Mouse (Mus musculus): ENCODE results near the gene Kat2b.
"Not testable (repeated sequence)": the region's sequence is repeated elsewhere in the genome, so short reads cannot be mapped to it uniquely, and the experiment has no call there.

Gene Kat2b

DNA sequence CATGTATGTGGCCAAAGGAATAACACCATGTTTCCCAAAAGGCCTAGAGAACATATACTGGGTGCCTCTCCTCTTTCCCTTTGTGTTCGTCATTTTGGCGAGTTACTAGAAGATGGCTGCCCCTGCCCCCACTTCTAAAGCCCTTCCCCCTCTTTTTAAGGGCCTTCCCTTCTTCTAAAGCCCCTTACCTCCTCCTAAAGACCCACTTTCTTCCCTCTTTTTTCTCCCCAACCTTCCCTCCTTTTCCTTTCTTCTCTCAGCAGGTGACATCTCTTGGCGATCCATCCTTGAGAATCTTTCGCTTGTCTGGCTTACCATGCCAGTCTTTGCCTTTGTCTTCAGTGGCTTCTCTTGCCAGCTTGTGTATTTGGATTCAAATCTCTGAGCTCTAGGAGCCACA, 31.9 kb downstream of the Kat2b start:
- DNase-seq (ENCODE audit: low read depth) = no peak

- not testable (repeated sequence) for DNase-seq (ENCODE audit: low read depth)
Observed at GRCm38 (mm10) chr17:53603236-53603635, 36.6 kb downstream of the Kat2b start.

GRCm38 (mm10) chr17:53606082-53606481, 39.4 kb downstream of the Kat2b start:
- not testable (repeated sequence) for DNase-seq (ENCODE audit: low read depth)

DNA sequence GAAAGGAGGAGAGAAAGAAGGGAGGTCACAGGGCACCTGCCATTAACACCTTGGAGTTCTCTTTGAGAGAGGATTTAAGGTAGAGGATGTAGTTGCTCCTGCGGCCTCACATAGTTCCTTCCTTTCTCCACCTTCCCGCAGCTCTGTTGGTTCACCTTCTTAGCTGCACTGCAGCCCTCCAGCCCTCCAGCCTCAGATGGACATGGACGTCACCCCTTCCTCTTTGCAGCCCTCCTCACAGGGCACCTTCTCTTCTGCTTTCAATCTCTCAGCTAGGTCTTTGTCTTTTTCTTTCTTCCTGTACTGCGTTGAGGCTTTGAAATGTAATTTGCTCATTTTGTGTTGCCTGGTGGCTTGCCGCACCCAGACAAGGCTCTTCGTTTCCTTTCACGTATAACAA, 42.3 kb downstream of the Kat2b start:
- DNase-seq (ENCODE audit: low read depth) = not testable (repeated sequence)

GRCm38 (mm10) chr17:53617295-53617957, 50.8 kb downstream of the Kat2b start:
- no peak for DNase-seq (ENCODE audit: low read depth)

DNA sequence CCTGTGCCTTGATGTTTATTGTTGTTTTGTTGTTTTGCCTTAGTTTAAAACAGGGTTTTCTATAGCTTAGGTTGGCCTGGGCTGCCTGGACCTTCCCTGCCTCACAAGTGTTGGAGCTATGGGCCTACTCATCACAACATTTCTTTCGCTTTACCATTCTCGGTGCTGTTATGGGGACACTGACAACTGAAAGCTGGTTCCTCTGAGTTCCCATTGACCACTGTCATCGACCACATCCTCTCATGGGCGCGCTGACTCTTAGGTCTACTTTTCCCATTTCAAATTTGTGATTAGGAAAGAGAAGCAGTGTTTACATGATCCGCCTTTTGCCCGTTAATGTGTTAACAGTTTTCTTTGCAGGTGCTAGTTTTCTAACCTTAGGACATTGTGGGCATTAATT, 51.7 kb downstream of the Kat2b start:
- no peak for DNase-seq (ENCODE audit: low read depth)

- no peak for DNase-seq (ENCODE audit: low read depth)
Observed at GRCm38 (mm10) chr17:53619391-53619790, 52.7 kb downstream of the Kat2b start.

- DNase-seq (ENCODE audit: low read depth) = no peak
Observed at GRCm38 (mm10) chr17:53620611-53621010, 54.0 kb downstream of the Kat2b start.

DNA sequence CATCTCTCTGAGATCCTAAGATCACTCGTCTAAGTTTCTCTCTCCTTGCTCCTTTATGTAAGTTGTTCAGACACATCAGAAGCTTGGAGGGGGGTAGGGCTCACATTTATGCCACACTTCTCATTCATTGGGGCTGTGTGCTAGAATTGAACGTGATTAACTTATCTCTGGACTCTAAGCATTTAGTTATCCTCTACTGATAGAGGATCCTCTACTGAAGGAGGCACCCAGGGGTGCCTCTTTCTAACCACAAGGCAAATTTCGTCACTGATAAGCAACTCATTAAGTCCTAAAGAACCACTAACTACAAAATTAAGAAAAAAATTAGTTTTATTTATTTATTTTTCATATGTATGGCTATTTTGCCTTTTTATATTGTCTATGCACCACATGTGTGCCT, 55.5 kb downstream of the Kat2b start:
- no peak for DNase-seq (ENCODE audit: low read depth)

DNA sequence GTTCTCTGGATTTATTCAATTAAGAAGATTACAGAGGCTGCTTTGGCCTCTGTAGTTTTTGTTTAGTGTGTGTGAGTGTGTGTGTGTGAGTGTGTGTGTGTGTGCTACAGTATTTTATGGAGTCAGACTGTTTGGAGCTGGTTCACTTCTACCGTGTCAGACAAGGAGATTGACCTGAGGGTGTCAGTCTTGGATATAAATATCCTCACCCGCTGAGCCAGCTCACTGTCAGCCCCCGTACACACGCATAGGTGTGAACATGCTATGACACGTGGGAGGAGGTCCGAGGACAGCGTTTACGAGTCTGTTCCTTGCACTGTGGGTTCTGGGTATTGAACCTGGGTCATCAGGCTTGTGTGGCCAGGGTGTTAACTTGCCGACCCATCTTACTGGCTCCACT, 57.1 kb downstream of the Kat2b start:
- no peak for DNase-seq (ENCODE audit: low read depth)

DNA sequence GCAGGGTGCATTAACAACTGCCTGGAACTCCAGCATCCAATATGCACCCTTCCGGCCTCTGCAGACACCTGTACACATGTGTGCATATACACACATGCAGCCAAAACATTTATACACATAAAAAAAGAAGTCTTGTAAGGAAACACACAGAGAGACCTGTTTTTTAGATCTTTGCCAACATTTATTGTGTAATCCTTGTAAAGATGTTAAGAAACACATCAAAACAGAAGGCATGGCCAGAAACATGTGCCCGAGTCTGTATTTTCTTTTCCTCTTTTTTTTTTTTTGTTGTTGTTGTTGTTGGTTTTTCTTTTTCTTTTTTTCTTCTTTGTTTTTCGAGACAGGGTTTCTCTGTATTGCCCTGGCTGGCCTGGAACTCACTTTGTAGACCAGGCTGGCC, 59.5 kb downstream of the Kat2b start:
- no peak for DNase-seq (ENCODE audit: low read depth)

GRCm38 (mm10) chr17:53627497-53627896, 60.8 kb downstream of the Kat2b start:
- no peak for DNase-seq (ENCODE audit: low read depth)

DNA sequence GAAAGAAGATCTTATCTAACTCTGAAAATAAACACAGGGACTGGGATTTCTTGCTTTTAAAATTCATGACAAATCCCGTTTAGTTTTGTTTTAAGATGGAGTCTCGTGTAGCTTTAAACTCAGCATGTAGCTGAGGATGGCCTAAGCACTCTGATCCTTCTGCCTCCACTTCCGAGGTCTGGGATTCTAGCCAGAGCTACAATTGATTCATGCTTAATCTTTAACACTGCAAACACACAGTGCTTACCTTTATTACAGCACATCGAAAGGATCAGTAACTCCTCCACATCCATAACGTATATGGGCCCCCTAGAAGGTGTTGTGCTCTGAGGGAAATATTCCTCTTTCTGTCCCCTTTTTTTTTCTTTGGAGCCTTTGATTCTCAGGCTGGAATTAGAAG, 61.5 kb downstream of the Kat2b start:
- DNase-seq (ENCODE audit: low read depth) = no peak

GRCm38 (mm10) chr17:53631344-53631743, 64.7 kb downstream of the Kat2b start:
- no peak for DNase-seq (ENCODE audit: low read depth)

DNA sequence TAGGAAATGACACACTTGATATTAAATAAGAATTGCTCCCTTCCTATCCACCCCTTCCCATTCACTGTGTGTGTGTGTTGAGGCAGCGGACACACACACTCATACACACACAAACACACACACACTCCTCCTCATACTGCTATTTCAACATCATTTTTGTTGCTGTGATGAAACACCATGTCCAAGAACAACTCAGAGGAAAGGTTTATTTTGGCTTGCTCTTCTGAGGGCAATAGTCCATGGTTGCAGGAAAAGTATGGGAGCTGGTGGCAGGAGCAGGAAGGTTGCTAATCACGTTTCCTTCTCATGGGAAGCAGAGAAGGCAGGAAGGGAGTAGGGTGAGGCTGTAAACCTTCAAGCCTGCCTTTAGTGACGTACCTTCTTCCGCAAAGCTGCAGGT, 76.7 kb downstream of the Kat2b start:
- DNase-seq (ENCODE audit: low read depth) = no peak

GRCm38 (mm10) chr17:53650251-53650661, 83.6 kb downstream of the Kat2b start:
- peak; percentile 48 for DNase-seq (ENCODE audit: low read depth)

DNA sequence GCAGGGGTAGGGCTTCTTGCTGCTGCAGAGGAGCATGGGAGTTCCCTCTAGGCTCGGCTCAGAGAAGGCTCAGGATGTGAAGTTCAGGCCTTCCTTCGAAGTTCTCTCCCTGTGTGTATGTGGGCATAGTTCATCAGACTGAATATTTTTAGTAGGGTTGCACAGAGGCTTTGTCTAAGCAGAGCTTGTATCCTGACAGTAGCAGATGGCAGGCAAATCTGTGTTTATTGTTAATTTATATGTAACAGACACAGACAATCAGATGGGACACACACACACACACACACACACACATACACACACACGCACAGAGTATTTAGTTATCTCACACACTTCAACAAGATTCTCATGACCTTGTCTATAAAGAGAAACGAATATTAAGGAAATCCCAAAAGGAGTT, 87.9 kb downstream of the Kat2b start:
- DNase-seq (ENCODE audit: low read depth) = no peak

- DNase-seq (ENCODE audit: low read depth) = no peak
Observed at GRCm38 (mm10) chr17:53655081-53655480, 88.4 kb downstream of the Kat2b start.

DNA sequence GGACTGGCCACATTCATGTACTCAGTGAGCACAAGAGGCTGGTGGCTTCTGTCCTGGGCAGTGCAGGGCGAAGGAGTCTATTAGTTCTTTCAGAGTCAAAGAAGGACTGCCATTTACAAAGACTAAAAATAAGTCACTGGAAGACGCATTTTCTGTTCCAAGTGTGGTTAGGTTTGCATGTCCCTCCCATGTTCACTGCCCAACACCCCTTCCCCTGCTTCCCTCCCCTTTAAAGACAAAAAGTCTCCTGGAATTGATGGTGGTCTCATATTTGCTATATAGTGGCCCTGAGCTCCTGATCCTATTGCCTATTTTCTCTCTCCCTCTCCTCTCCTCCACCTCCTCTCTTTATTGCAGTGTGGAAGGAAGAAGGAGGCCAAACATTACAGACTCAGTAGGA, 89.3 kb downstream of the Kat2b start:
- no peak for DNase-seq (ENCODE audit: low read depth)

DNA sequence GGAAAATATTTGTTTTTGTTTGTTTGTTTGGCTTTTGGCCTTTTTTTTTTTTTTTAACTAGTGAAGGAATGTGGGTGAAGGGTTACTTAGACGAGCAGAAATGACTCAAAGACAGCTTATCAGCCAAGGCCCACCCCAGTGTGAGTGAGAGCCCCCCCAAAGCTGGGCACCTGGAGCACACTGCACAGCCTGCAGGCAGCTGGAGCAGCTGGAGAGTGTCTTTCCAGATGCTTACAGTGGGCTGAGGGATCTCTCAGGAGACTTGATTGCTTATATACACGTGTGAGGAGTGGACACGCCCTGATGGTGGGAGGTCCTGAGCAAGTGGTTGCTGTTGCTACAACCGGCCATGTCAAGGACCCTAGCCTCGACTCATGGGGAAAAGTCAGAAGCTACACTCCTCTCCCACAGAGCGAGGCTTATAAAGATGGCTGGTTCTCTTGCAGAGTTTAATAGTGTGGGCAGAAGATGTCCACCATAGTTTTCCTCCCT, 89.8 kb downstream of the Kat2b start:
- DNase-seq (ENCODE audit: low read depth) = no peak

GRCm38 (mm10) chr17:53657391-53657790, 90.7 kb downstream of the Kat2b start:
- peak; percentile 42 for DNase-seq (ENCODE audit: low read depth)

DNA sequence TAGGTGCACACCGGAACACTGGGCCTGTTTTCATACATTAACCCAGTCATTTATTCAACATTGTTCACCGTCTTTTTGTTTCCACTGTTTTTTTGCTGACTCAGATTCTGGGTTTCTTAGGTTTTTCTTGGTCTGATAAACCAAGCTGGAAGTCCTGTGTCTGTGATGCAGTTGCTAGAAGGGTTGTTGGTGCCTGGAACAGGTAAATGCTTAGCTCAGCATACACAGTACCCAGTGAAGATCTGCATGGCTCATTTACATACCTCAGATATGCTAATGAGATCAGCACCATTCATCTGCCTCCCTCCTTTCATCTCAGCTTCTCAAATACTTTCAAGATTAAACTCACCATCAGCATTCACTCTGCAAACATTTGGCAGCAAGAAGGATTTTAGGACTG, 92.0 kb downstream of the Kat2b start:
- DNase-seq (ENCODE audit: low read depth) = no peak

- no peak for DNase-seq (ENCODE audit: low read depth)
Observed at GRCm38 (mm10) chr17:53659230-53659629, 92.6 kb downstream of the Kat2b start.

DNA sequence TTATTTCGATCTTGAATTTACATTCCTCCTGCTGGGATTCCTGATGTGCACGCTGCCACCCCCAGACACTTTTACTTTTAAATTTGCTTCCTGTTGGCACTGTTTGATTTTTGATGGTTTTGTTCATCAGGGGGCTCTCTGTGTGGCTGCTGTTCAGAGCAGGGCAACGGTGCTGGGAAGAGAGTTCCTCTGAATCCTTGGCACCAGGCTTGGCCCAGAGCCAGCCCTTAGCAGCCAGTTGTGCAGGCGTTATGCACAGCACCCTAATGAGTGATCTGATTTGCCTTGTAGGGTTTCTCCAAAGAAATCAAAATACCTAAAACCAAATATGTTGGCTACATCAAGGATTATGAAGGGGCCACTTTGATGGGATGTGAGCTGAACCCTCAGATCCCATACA, 93.1 kb downstream of the Kat2b start:
- no peak for DNase-seq (ENCODE audit: low read depth)
